Comparison of ENCODE assay signal across 9 mouse cellular contexts in the genomic region with DNA sequence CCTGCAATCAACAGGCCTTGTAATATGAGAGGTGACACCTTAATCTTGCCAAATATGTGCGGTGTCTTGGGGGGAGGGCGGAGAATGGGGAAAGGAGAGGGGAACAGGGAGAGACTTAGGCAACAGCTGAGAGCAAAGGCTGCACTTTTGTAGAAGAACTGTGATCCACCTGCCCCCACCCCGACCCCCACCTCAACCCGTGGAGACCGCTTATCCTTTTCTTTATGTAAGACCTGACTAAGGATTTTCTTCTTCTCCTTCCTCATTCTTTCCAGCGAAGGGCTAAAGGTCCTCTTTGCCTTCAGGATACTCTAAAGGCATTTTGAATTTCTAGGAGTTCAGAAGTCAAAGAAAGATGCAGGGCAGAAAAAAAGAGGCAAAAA. TPM values are rescaled to one million over a fixed set of nuclear protein-coding genes. Genes with fewer than 3 reads are reported as not detected.
DNase-seq lines count a peak whose midpoint lies in the region; ATAC-seq and TF ChIP-seq lines count a peak whose summit lies in the region.
"Had no signal": no experiment of that assay in that cellular context is flagged by ENCODE, and none has a peak within 500 bp of the region (broad histone marks: within the 10 kb centered on the region; RNA-seq: fewer than 3 reads in every experiment).

No protein-coding gene starts in this region.

- no peak overlapping the region for H3K9ac ChIP-seq in lung, embryonic 16.5 days (ENCODE audit: low read length)
- peak overlapping the region; percentile 32; the same call in 1 of the 2 replicates for H3K9ac ChIP-seq in limb, embryonic 14.5 days (ENCODE audit: low read depth, low read length, severe bottlenecking)

- DNase-seq in gastrocnemius, adult 2 months, result no peak
- no peak for DNase-seq in gastrocnemius, postnatal 25 days
- no peak for DNase-seq in lung, adult 18-20 months
- no peak for DNase-seq in limb, embryonic 14.5 days (ENCODE audit: low spot score)
- DNase-seq in spleen, adult 18-20 months, result no peak
- no peak for DNase-seq in left cerebral cortex, postnatal 14 days (ENCODE audit: low spot score in 2 of 2)
- no peak for DNase-seq in adrenal gland, postnatal 10 days
- DNase-seq: thymus, postnatal 36 days had no signal

- 8% methylated on average over 6 of the region's 6 CpGs for WGBS in lung, embryonic 16.5 days
- WGBS in limb, embryonic 14.5 days, result 4% methylated on average over 6 of the region's 6 CpGs

- peaks cover 29% of the 10 kb centered on the region for H3K4me1 ChIP-seq in lung, embryonic 16.5 days (replicated peaks; ENCODE audit: control insufficient read depth, insufficient read depth, low read length)
- H3K4me1 ChIP-seq in limb, embryonic 14.5 days (ENCODE audit: control insufficient read depth, insufficient read depth, low read length), result peaks cover 24% of the 10 kb centered on the region

- no peak for ATAC-seq in lung, embryonic 16.5 days (ENCODE audit: low read depth)
- 0 out of 2 replicates have a peak, but pooled peaks have one; percentile 1 for ATAC-seq in limb, embryonic 14.5 days (ENCODE audit: low FRiP score, low read depth)

- H3K4me3 ChIP-seq in gastrocnemius, adult 2 months, result peak overlapping the region; percentile 80
- peak overlapping the region; percentile 37 for H3K4me3 ChIP-seq in lung, embryonic 16.5 days (ENCODE audit: low read length)
- H3K4me3 ChIP-seq in limb, embryonic 14.5 days (replicated peaks; ENCODE audit: low read length), result peak overlapping the region; percentile 64

- TF ChIP-seq POLR2A in limb, embryonic 14.5 days (IDR thresholded peaks at IDR 0.05; ENCODE audit: borderline replicate concordance, extremely low read depth, insufficient read depth, insufficient read length), result no peak

- intact Hi-C loops in gastrocnemius, adult 2 months (cut with DNase I), result loop anchor here (1.0 to 5.0 kb wide), 4 partner anchors 80 to 545 kb away; no protein-coding TSS in a partner anchor
- intact Hi-C loops in left cerebral cortex, postnatal 14 days (cut with DNase I), result loop anchor here (2.0 to 10.0 kb wide), 2 partner anchors 212 to 328 kb away; no protein-coding TSS in a partner anchor

- TF ChIP-seq CTCF in gastrocnemius, adult 2 months (IDR thresholded peaks at IDR 0.05), result no peak

- H3K36me3 ChIP-seq in lung, embryonic 16.5 days (ENCODE audit: control insufficient read depth, insufficient read depth, low read length), result no peaks in the 10 kb centered on the region
- no peaks in the 10 kb centered on the region for H3K36me3 ChIP-seq in limb, embryonic 14.5 days (ENCODE audit: control insufficient read depth, insufficient read depth, low read length)

- peak overlapping the region; percentile 57 for H3K4me2 ChIP-seq in lung, embryonic 16.5 days (ENCODE audit: low read depth, low read length)
- H3K4me2 ChIP-seq in limb, embryonic 14.5 days (replicated peaks; ENCODE audit: low read depth, low read length, severe bottlenecking), result peak overlapping the region; percentile 85

- no peaks in the 10 kb centered on the region for H3K9me3 ChIP-seq in lung, embryonic 16.5 days (ENCODE audit: control insufficient read depth, low read length)
- H3K9me3 ChIP-seq in limb, embryonic 14.5 days (ENCODE audit: control insufficient read depth, low read length), result no peaks in the 10 kb centered on the region

- H3K27ac ChIP-seq in gastrocnemius, adult 2 months, result peak overlapping the region; percentile 76
- no peak overlapping the region for H3K27ac ChIP-seq in lung, embryonic 16.5 days (ENCODE audit: low read length)
- peak overlapping the region; percentile 40 for H3K27ac ChIP-seq in limb, embryonic 14.5 days (replicated peaks; ENCODE audit: low read depth, low read length)

- H3K27me3 ChIP-seq in lung, embryonic 16.5 days (ENCODE audit: control insufficient read depth, insufficient read depth, low read depth, low read length), result peaks cover 26% of the 10 kb centered on the region
- H3K27me3 ChIP-seq in limb, embryonic 14.5 days (ENCODE audit: control insufficient read depth, insufficient read depth, low read length), result no peaks in the 10 kb centered on the region

RNA-seq across cellular contexts. Expression of gene Ntf3, which starts 0.5 kb away (rescaled TPM):
- 1 to 10 TPM; 1.4 to 2.4 TPM for total RNA-seq in gastrocnemius, adult 2 months (2021)
- 1 to 10 TPM; 1.2 to 1.4 TPM for total RNA-seq in gastrocnemius, postnatal 25 days (2021)
- 3.5 and 3.7 TPM in 2 replicates for polyA plus RNA-seq in lung, embryonic 16.5 days (2015; fragmentation: Nextera tagmentation; extraction: Ambion mirVana)
- 18.6 and 19.4 TPM in 2 replicates for polyA plus RNA-seq in limb, embryonic 14.5 days (2012; rRNA removed)
- polyA plus RNA-seq in limb, embryonic 14.5 days (2014; fragmentation: Nextera tagmentation; extraction: Ambion mirVana), result 21.5 and 25.0 TPM in 2 replicates
- total RNA-seq in left cerebral cortex, postnatal 14 days (2021), result 1 to 10 TPM; 1.7 to 4.3 TPM
- total RNA-seq in adrenal gland, postnatal 10 days (2021), result 1 to 10 TPM; 3.0 to 3.7 TPM
